Mouse (Mus musculus): ENCODE measurements around the gene Edn2. TPM values are rescaled to one million over a fixed set of nuclear protein-coding genes. Genes with fewer than 3 reads are reported as not detected.

The Edn2 gene
- polyA plus RNA-seq (2015; fragmentation: Nextera tagmentation; extraction: Ambion mirVana): 0.38 TPM in 1 of 2 replicates, not detected in the other

DNA sequence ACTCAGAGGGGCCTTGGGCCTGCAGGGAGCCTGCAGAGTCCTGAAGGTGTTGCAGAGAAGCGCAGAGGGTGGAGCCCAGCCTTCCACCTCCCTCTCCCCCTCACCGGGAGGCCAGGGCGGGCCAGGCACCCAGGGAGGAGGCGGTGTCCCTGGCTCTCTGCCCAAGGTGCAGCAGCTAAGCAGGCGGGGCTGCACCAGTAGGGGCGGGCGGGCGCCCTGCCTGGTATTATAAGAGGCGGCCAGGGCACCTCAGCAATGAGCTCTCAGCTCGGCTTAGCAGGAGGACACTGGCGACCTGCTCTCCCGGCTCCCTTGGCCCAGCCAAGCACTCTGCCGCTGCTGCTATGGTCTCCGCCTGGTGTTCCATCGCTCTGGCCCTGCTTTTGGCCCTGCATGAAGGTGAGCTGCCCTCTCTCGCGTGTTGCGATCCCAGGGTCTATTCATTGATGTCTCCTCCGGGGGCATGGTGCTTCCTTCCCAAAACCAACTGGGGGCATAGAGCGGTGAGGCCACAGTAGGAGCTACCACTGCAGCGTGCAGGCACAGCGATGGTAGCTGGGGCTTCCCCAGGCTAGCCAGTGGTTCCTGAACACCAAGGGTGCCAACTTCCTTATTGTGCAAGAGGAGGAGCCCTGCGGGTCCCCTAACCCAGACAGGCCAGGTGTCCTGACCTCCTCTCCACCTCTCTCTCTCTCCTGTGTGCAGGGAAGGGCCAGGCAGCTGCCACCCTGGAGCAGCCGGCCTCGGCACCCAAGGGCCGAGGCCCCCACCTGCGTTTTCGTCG, at the start of gene Edn2:
Edn2 (plus strand) TSS at position 41 of the 784 bp plus-strand sequence.
- H3K27ac ChIP-seq (ENCODE audit: low read length): no peak within 1 kb of the TSS
- peaks cover 20% of the 10 kb centered on the region for H3K4me1 ChIP-seq (replicated peaks; ENCODE audit: control insufficient read depth, insufficient read depth, low read length)
- no peak within 1 kb of the TSS for H3K4me2 ChIP-seq (ENCODE audit: low read length)
- ATAC-seq: peak; percentile 34; the same call in 1 of the 2 replicates
- H3K36me3 ChIP-seq (ENCODE audit: control insufficient read depth, insufficient read depth): no peaks in the 10 kb centered on the region
- H3K27me3 ChIP-seq (replicated peaks; ENCODE audit: control insufficient read depth, insufficient read depth, low read length): no peaks in the 10 kb centered on the region
- H3K9ac ChIP-seq (replicated peaks; ENCODE audit: low read depth, low read length): peak within 1 kb of the TSS; percentile 27; the same call in 1 of the 2 replicates
- H3K9me3 ChIP-seq (ENCODE audit: control insufficient read depth, low read length): no peaks in the 10 kb centered on the region
- 31% methylated on average over 29 of the region's 29 CpGs for WGBS
- H3K4me3 ChIP-seq (replicated peaks; ENCODE audit: low read length): no peak within 1 kb of the TSS

DNA sequence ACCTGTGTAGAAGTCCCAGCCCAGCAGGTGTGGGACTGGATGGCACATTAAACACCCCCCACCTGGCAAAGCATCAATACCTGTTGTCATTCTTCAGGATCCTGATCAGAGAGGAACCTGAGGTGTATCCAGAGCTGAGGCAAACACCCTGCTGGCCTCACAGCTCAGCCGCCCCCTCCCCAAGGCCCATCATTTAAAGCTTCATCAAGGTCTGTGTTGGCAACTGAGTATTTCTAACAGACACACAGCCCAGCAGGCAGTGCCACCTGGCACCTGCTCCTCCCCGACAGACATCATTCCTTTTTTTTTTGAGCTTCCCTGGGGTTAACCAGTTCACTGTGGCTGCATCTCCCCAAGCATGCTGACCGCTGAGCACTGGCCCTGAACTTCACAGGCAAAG, 45.5 kb upstream of the Edn2 start:
- H3K9me3 ChIP-seq (ENCODE audit: control insufficient read depth, low read length): no peaks in the 10 kb centered on the region
- WGBS: 72% methylated on average over 3 of the region's 3 CpGs

DNA sequence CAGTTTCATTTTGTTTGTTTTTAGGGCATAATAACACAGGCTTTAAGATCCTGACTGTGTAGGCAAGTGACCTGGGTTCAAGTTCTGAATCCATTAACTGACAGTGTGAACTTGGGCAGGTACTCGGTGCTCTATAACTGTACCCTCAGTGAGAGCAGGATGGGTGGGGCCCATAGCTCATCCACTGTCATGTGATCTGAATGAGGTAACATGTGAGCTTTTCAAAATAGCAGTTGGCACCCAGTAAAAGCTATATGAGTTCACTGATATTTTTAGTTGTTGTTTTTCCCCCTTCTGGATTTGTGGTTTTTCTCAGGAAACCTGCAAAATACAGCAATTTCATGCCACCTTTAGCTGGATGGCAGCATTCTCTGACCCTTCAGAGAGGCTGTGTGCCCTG, 44.7 kb upstream of the Edn2 start:
- 83% methylated on average over 1 of the region's 1 CpGs for whole genome bisulfite sequencing
- H3K27ac ChIP-seq (ENCODE audit: low read length): no peak overlapping the region
- H3K9me3 ChIP-seq (ENCODE audit: control insufficient read depth, low read length): no peaks in the 10 kb centered on the region
- H3K9ac ChIP-seq (replicated peaks; ENCODE audit: low read depth, low read length): no peak overlapping the region
- no peaks in the 10 kb centered on the region for H3K4me1 ChIP-seq (replicated peaks; ENCODE audit: control insufficient read depth, insufficient read depth, low read length)
- no peak overlapping the region for H3K4me3 ChIP-seq (replicated peaks; ENCODE audit: low read length)
- ATAC-seq: no peak
- H3K36me3 ChIP-seq (ENCODE audit: control insufficient read depth, insufficient read depth): no peaks in the 10 kb centered on the region
- H3K4me2 ChIP-seq (ENCODE audit: low read length): no peak overlapping the region
- H3K27me3 ChIP-seq (replicated peaks; ENCODE audit: control insufficient read depth, insufficient read depth, low read length): no peaks in the 10 kb centered on the region

More for the DNA sequence above, 45.5 kb upstream of the Edn2 start:
- no peaks in the 10 kb centered on the region for H3K27me3 ChIP-seq (replicated peaks; ENCODE audit: control insufficient read depth, insufficient read depth, low read length)
- H3K9ac ChIP-seq (replicated peaks; ENCODE audit: low read depth, low read length): no peak overlapping the region
- H3K4me2 ChIP-seq (ENCODE audit: low read length): no peak overlapping the region
- no peak for ATAC-seq
- H3K4me1 ChIP-seq (replicated peaks; ENCODE audit: control insufficient read depth, insufficient read depth, low read length): no peaks in the 10 kb centered on the region
- no peak overlapping the region for H3K4me3 ChIP-seq (replicated peaks; ENCODE audit: low read length)
- H3K27ac ChIP-seq (ENCODE audit: low read length): no peak overlapping the region
- H3K36me3 ChIP-seq (ENCODE audit: control insufficient read depth, insufficient read depth): no peaks in the 10 kb centered on the region

DNA sequence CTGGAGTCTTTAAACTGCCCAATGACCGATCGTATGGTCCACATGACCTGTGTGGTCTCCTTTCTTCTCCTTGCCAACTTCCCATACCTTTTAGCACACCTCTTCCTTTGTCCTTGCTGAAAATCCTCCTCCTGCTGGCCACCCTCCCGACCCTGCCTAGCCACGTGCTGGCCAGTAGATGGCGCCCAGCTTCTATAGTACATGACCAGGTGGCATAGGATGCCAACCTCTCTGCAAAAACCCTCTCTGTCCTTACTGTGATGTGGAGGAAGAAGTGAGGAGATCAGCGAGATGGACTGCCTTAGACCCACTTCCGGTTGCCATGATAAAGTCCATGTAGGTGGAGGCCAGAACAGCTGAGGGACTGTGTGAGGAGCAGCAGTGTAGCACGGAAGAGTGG, 40.7 kb upstream of the Edn2 start:
- no peak for ATAC-seq
- Histone ChIP-seq H3K4me1 (replicated peaks; ENCODE audit: control insufficient read depth, insufficient read depth, low read length) (no peaks in the 10 kb centered on the region), H3K4me3 (replicated peaks; ENCODE audit: low read length) (no peak overlapping the region), H3K27ac (ENCODE audit: low read length) (no peak overlapping the region), H3K27me3 (replicated peaks; ENCODE audit: control insufficient read depth, insufficient read depth, low read length) (no peaks in the 10 kb centered on the region), H3K36me3 (ENCODE audit: control insufficient read depth, insufficient read depth) (no peaks in the 10 kb centered on the region), H3K4me2 (ENCODE audit: low read length) (no peak overlapping the region), H3K9ac (replicated peaks; ENCODE audit: low read depth, low read length) (no peak overlapping the region), H3K9me3 (ENCODE audit: control insufficient read depth, low read length) (no peaks in the 10 kb centered on the region)
- WGBS: 33% methylated on average over 8 of the region's 8 CpGs

DNA sequence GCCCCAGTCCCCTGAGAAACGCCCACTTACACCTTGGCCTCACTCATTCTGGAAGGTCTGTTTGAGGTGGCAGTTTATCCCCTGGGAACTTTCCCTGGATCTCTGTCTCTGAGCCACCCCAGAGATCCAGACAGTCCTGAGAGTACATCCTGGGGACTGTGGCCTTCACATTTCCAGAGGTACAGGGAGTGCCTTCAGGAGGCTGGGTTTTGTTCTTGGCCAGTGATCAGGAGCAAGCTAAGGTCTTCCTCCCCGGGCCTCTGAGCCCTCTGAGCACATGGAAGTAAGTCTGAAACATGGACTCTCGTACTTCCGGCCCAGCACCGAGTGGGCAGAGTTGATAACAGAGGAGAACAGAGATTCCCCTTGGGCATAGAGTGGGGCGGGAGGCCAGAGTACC, 36.4 kb upstream of the Edn2 start:
- no peak overlapping the region for H3K9ac ChIP-seq (replicated peaks; ENCODE audit: low read depth, low read length)
- no peaks in the 10 kb centered on the region for H3K36me3 ChIP-seq (ENCODE audit: control insufficient read depth, insufficient read depth)
- H3K27me3 ChIP-seq (replicated peaks; ENCODE audit: control insufficient read depth, insufficient read depth, low read length): no peaks in the 10 kb centered on the region
- 82% methylated on average over 6 of the region's 6 CpGs for WGBS
- H3K9me3 ChIP-seq (ENCODE audit: control insufficient read depth, low read length): no peaks in the 10 kb centered on the region
- H3K27ac ChIP-seq (ENCODE audit: low read length): no peak overlapping the region
- no peak for ATAC-seq
- no peak overlapping the region for H3K4me2 ChIP-seq (ENCODE audit: low read length)
- H3K4me3 ChIP-seq (replicated peaks; ENCODE audit: low read length): no peak overlapping the region
- H3K4me1 ChIP-seq (replicated peaks; ENCODE audit: control insufficient read depth, insufficient read depth, low read length): peaks cover 9% of the 10 kb centered on the region; the same call in 1 of the 2 replicates

DNA sequence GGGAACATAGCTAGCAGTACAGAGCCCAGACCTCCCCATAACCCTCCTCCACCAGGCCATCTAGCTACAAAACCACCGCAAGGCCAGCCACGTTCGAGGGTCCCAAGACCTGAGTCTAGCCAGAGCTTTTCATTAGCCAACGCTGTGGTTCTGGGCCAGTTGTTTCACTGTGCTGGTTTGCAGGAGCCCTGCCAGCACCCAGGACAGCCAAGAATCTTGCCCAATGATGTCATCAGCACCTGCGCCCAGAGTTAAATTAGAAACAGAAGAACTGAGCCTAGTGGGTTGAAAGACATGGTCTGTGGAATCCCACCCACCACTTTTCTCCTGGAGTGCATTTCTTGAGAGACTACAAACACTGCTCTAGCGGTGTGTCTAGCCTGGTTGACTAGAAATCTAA, 35.0 kb upstream of the Edn2 start:
- Histone ChIP-seq H3K4me1 (replicated peaks; ENCODE audit: control insufficient read depth, insufficient read depth, low read length) (peaks cover 9% of the 10 kb centered on the region; the same call in 1 of the 2 replicates), H3K9ac (replicated peaks; ENCODE audit: low read depth, low read length) (no peak overlapping the region), H3K27ac (ENCODE audit: low read length) (no peak overlapping the region), H3K36me3 (ENCODE audit: control insufficient read depth, insufficient read depth) (no peaks in the 10 kb centered on the region), H3K4me2 (ENCODE audit: low read length) (no peak overlapping the region), H3K27me3 (replicated peaks; ENCODE audit: control insufficient read depth, insufficient read depth, low read length) (no peaks in the 10 kb centered on the region), H3K9me3 (ENCODE audit: control insufficient read depth, low read length) (no peaks in the 10 kb centered on the region), H3K4me3 (replicated peaks; ENCODE audit: low read length) (no peak overlapping the region)
- WGBS: 71% methylated on average over 6 of the region's 6 CpGs
- ATAC-seq: no peak

DNA sequence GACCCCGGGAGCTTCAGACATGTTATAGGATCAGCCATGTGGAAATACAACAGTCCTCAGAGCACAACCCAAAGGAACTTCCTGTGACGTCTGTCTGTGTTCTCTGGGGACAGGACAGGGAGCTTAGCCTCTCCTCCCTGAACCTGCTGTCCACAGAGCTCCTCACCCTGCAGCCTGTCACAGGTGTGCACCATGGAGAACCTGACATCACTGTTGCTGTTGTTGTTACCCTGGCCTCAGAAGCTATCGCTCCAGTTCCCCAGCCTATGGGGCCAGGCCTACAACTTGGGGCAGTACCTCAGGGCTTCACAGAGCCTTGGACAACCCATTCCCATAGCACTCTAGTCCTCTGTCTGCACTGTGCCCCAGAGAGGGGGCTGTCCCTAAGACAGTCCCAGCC, 33.7 kb upstream of the Edn2 start:
- no peak for ATAC-seq
- WGBS: 82% methylated on average over 3 of the region's 3 CpGs
- no peaks in the 10 kb centered on the region for H3K27me3 ChIP-seq (replicated peaks; ENCODE audit: control insufficient read depth, insufficient read depth, low read length)
- H3K4me1 ChIP-seq (replicated peaks; ENCODE audit: control insufficient read depth, insufficient read depth, low read length): peaks cover 9% of the 10 kb centered on the region; the same call in 1 of the 2 replicates
- H3K9ac ChIP-seq (replicated peaks; ENCODE audit: low read depth, low read length): no peak overlapping the region
- no peak overlapping the region for H3K4me3 ChIP-seq (replicated peaks; ENCODE audit: low read length)
- no peak overlapping the region for H3K27ac ChIP-seq (ENCODE audit: low read length)
- H3K4me2 ChIP-seq (ENCODE audit: low read length): no peak overlapping the region
- no peaks in the 10 kb centered on the region for H3K9me3 ChIP-seq (ENCODE audit: control insufficient read depth, low read length)
- no peaks in the 10 kb centered on the region for H3K36me3 ChIP-seq (ENCODE audit: control insufficient read depth, insufficient read depth)

DNA sequence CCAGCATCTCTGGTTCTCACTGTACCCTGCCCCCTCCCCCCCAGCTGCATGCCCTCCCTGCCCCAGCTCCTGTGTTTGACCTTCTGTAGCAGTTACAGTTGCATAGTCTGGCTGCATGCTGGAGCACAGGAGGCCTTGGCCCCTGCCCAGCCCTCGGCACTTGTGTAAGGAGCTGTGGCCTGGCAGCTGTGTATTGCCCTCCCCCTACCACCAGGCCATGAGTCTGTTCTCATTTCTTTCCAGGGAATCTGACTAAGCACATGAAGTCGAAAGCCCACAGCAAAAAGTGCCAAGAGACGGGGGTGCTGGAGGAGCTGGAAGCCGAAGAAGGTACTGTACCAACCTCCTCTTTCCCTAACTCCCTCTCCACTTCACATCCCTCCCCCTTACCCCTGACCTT, 33.0 kb upstream of the Edn2 start:
- Histone ChIP-seq H3K9me3 (ENCODE audit: control insufficient read depth, low read length) (no peaks in the 10 kb centered on the region), H3K36me3 (ENCODE audit: control insufficient read depth, insufficient read depth) (no peaks in the 10 kb centered on the region), H3K4me1 (replicated peaks; ENCODE audit: control insufficient read depth, insufficient read depth, low read length) (peaks cover 9% of the 10 kb centered on the region; the same call in 1 of the 2 replicates), H3K4me2 (ENCODE audit: low read length) (no peak overlapping the region), H3K27me3 (replicated peaks; ENCODE audit: control insufficient read depth, insufficient read depth, low read length) (no peaks in the 10 kb centered on the region), H3K9ac (replicated peaks; ENCODE audit: low read depth, low read length) (no peak overlapping the region), H3K27ac (ENCODE audit: low read length) (no peak overlapping the region), H3K4me3 (replicated peaks; ENCODE audit: low read length) (no peak overlapping the region)
- 0 out of 2 replicates have a peak, but pooled peaks have one; percentile 22 for ATAC-seq
- WGBS: 57% methylated on average over 4 of the region's 4 CpGs

DNA sequence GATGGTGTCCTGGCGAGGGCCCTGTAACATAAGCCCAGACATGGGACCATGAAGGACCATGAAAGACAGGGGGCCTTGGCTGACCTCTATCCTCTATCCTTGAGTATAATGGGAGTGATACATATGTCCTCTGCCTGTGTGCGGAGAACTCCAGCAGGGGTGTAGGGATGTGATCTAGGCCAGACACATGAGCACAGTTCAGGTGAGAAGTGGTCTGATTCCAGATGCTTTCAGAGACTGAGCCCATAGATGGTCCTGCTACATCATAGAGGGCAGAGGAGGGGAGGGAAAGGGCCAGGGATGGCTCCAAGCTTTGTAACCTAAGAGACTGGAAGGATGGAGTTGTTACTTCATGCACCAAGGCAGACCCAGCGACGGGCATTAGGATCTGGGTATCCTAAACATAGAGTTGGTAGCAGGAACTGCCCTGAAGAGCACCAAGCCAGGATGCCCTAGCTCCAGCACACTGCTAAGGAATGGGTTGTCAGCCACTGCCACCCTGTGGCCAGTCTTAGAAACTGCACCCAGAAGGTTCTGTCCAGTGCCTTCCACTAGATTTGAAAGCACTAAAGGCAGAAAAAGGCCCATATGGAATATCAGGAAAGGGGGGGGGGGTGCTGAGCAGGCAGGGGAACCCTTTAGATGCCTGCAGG, 31.6 kb upstream of the Edn2 start:
- H3K4me3 ChIP-seq (replicated peaks; ENCODE audit: low read length): no peak overlapping the region
- ATAC-seq: peak; percentile 76
- no peaks in the 10 kb centered on the region for H3K27me3 ChIP-seq (replicated peaks; ENCODE audit: control insufficient read depth, insufficient read depth, low read length)
- H3K4me1 ChIP-seq (replicated peaks; ENCODE audit: control insufficient read depth, insufficient read depth, low read length): peaks cover 9% of the 10 kb centered on the region; the same call in 1 of the 2 replicates
- 42% methylated on average over 4 of the region's 4 CpGs for WGBS
- no peaks in the 10 kb centered on the region for H3K36me3 ChIP-seq (ENCODE audit: control insufficient read depth, insufficient read depth)
- H3K27ac ChIP-seq (ENCODE audit: low read length): no peak overlapping the region
- no peak overlapping the region for H3K9ac ChIP-seq (replicated peaks; ENCODE audit: low read depth, low read length)
- no peak overlapping the region for H3K4me2 ChIP-seq (ENCODE audit: low read length)
- no peaks in the 10 kb centered on the region for H3K9me3 ChIP-seq (ENCODE audit: control insufficient read depth, low read length)
